In genomic region chr10:90596142-90596541, GRCm38 (mm10) we compare ENCODE assay signal across 12 mouse cellular contexts.
A peak's percentile ranks its signal among the peaks of the same experiment; 100 is the strongest.
DNase-seq lines count a peak whose midpoint lies in the region; ATAC-seq and TF ChIP-seq lines count a peak whose summit lies in the region.
"Had no signal": no experiment of that assay in that cellular context is flagged by ENCODE, and none has a peak within 500 bp of the region (broad histone marks: within the 10 kb centered on the region; RNA-seq: fewer than 3 reads in every experiment).

No protein-coding gene starts in this region.

- ATAC-seq in hindbrain, embryonic 15.5 days (ENCODE audit: low FRiP score, low read depth): peak; percentile 89
- ATAC-seq: inflammation-experienced regulatory T-cells, adult 6 months; Patski had no signal

- H3K27me3 ChIP-seq in embryonic facial prominence, embryonic 10.5 days (replicated peaks; ENCODE audit: low read depth, poor library complexity, severe bottlenecking): no peaks in the 10 kb centered on the region
- H3K27me3 ChIP-seq in hindbrain, embryonic 15.5 days: no peaks in the 10 kb centered on the region
- no peaks in the 10 kb centered on the region for H3K27me3 ChIP-seq in thymus, adult 2 months (ENCODE audit: control insufficient read depth, insufficient read depth, low read length)
- H3K27me3 ChIP-seq: embryonic facial prominence, embryonic 12.5 days; Patski; stomach, embryonic 15.5 days had no signal

- H3K9ac ChIP-seq in hindbrain, embryonic 15.5 days: no peak overlapping the region
- H3K9ac ChIP-seq: embryonic facial prominence, embryonic 12.5 days; stomach, embryonic 15.5 days had no signal

- WGBS in embryonic facial prominence, embryonic 10.5 days: 22% methylated on average over 3 of the region's 3 CpGs
- WGBS in hindbrain, embryonic 15.5 days: 13% methylated on average over 3 of the region's 3 CpGs
- 37% methylated on average over 3 of the region's 3 CpGs for WGBS in thymus, adult 2 months

- H3K9me3 ChIP-seq in embryonic facial prominence, embryonic 10.5 days: no peaks in the 10 kb centered on the region
- H3K9me3 ChIP-seq in hindbrain, embryonic 15.5 days: no peaks in the 10 kb centered on the region
- H3K9me3 ChIP-seq: embryonic facial prominence, embryonic 12.5 days; stomach, embryonic 15.5 days had no signal

- no peak overlapping the region for H3K27ac ChIP-seq in embryonic facial prominence, embryonic 10.5 days (replicated peaks)
- 0 out of 2 replicates have a peak overlapping the region, but pooled peaks have one; percentile 51 for H3K27ac ChIP-seq in hindbrain, embryonic 15.5 days (replicated peaks)
- H3K27ac ChIP-seq in thymus, adult 2 months (ENCODE audit: control insufficient read depth, insufficient read depth, low read length): no peak overlapping the region
- H3K27ac ChIP-seq: embryonic facial prominence, embryonic 12.5 days; stomach, embryonic 15.5 days had no signal

- TF ChIP-seq CTCF in thymus, adult 2 months (IDR thresholded peaks at IDR 0.05; ENCODE audit: borderline replicate concordance, control insufficient read depth, extremely low read depth, insufficient read depth, low read length, poor library complexity): no peak

- H3K36me3 ChIP-seq in embryonic facial prominence, embryonic 10.5 days (replicated peaks): no peaks in the 10 kb centered on the region
- H3K36me3 ChIP-seq in hindbrain, embryonic 15.5 days: no peaks in the 10 kb centered on the region
- H3K36me3 ChIP-seq in thymus, adult 2 months (ENCODE audit: control insufficient read depth, insufficient read depth, low read length): no peaks in the 10 kb centered on the region
- H3K36me3 ChIP-seq: embryonic facial prominence, embryonic 12.5 days; stomach, embryonic 15.5 days had no signal

- no peak for TF ChIP-seq POLR2A in thymus, adult 2 months (IDR thresholded peaks at IDR 0.05; ENCODE audit: control insufficient read depth, extremely low read depth, insufficient read depth, low read length, poor library complexity)

- 0 out of 2 replicates have a peak overlapping the region, but pooled peaks have one; percentile 26 for H3K4me2 ChIP-seq in hindbrain, embryonic 15.5 days
- H3K4me2 ChIP-seq: embryonic facial prominence, embryonic 12.5 days; stomach, embryonic 15.5 days had no signal

- peak; percentile 96 for DNase-seq in brain, adult 2 months (ENCODE audit: low read depth, low spot score)
- peak; percentile 37 for DNase-seq in embryonic facial prominence, embryonic 10.5 days (ENCODE audit: low spot score)
- DNase-seq in neural tube, embryonic 10.5 days (ENCODE audit: extremely low spot score, low spot score): peak; percentile 27
- no peak for DNase-seq in gastrocnemius, adult 8-10 months (ENCODE audit: low spot score in 2 of 2)
- no peak for DNase-seq in thymus, adult 2 months
- no peak for DNase-seq in ovary, postnatal 36 days (ENCODE audit: low spot score)
- no peak for DNase-seq in heart, adult 9 months (ENCODE audit: low spot score in 2 of 2)

- no peak overlapping the region for H3K4me3 ChIP-seq in embryonic facial prominence, embryonic 10.5 days
- H3K4me3 ChIP-seq in hindbrain, embryonic 15.5 days: no peak overlapping the region
- no peak overlapping the region for H3K4me3 ChIP-seq in thymus, adult 2 months (ENCODE audit: control insufficient read depth, insufficient read depth, low read length)
- H3K4me3 ChIP-seq: embryonic facial prominence, embryonic 12.5 days; stomach, embryonic 15.5 days had no signal

- peaks cover 9% of the 10 kb centered on the region for H3K4me1 ChIP-seq in embryonic facial prominence, embryonic 10.5 days
- H3K4me1 ChIP-seq in hindbrain, embryonic 15.5 days (replicated peaks): peaks cover 9% of the 10 kb centered on the region
- no peaks in the 10 kb centered on the region for H3K4me1 ChIP-seq in thymus, adult 2 months (replicated peaks; ENCODE audit: control insufficient read depth, insufficient read depth, low read length)
- H3K4me1 ChIP-seq: stomach, embryonic 15.5 days had no signal

Comparison
In these comparisons a context has a peak if more than half of its experiments do, and no peak if none do; other contexts are left out.
1. DNase-seq: peak in brain, adult 2 months (single experiment), embryonic facial prominence, embryonic 10.5 days (single experiment) and neural tube, embryonic 10.5 days (single experiment); none in gastrocnemius, adult 8-10 months (0 of 2), thymus, adult 2 months (single experiment), ovary, postnatal 36 days (single experiment) and heart, adult 9 months (0 of 2).